Mouse (Mus musculus) right cerebral cortex, adult 18-20 months (tissue): Measurements from ENCODE around the gene Oas1e.

Source experiments
- DNase-seq: peaks from one replicate; pipeline ENCODE4 v3.0.0; 2022; ENCODE audit warnings: mixed read lengths

Gene Oas1e

GRCm38 (mm10) chr5:120775287-120775985, 19.9 kb downstream of the Oas1e start:
- DNase-seq = no peak

- DNase-seq = no peak
Observed at GRCm38 (mm10) chr5:120769396-120769795, 25.9 kb downstream of the Oas1e start.

- no peak for DNase-seq
Observed at GRCm38 (mm10) chr5:120765010-120765409, 30.3 kb downstream of the Oas1e start.

GRCm38 (mm10) chr5:120761901-120762300, 33.4 kb downstream of the Oas1e start:
- no peak for DNase-seq

DNA sequence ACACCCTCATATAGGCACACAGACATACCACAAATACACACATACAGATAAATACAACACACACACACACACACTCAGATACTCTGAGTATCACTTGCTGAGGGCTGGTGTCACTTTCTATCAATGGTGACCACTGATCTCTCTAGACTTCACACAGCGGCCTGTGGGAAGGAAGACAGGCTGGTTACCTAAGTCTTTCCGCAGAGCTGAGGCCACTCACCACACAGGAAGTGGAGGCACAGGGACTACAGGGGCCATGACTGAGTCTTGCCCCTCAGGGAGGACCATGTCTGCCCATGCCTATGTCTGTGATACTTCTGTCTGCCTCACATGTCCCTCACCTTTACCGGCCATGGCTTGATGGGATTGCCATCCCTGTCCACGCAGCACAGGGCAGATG, 41.1 kb downstream of the Oas1e start:
- no peak for DNase-seq

GRCm38 (mm10) chr5:120752786-120753185, 42.5 kb downstream of the Oas1e start:
- DNase-seq = no peak

GRCm38 (mm10) chr5:120751206-120751605, 44.1 kb downstream of the Oas1e start:
- DNase-seq = no peak

GRCm38 (mm10) chr5:120749688-120750087, 45.6 kb downstream of the Oas1e start, which contains the start of gene Oas2:
Gene Oas2, minus strand, starts transcription at chr5:120749853.
- DNase-seq = no peak

- peak; percentile 47 for DNase-seq
Observed at GRCm38 (mm10) chr5:120746451-120746850, 48.9 kb downstream of the Oas1e start.

DNA sequence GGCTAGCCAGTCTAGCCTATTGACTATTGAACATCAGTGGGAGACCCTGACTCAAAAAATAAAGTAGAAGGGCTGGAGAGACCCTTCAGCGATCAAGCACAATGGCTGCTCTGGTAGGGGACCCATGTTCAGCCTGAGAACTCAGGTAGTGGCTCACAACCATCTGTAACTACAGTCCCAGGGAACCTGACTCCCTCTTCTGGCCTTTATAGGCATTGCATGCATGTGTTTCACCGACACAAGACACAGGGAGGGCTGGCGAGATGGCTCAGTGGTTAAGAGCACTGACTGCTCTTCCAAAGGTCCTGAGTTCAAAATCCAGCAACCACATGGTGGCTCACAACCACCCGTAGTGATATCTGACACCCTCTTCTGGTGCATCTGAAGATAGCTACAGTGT, 53.2 kb downstream of the Oas1e start:
- DNase-seq = peak; percentile 13
